Mouse (Mus musculus) olfactory bulb, adult 2 months (tissue): Measurements from ENCODE around the gene Mrtfa.

ENCODE experiments used
- CTCF ChIP-seq: fragments of 200-500 bp; IDR thresholded peaks from 2 replicates; pipeline ENCODE4 v1.5.1; 2012; ENCODE audit warnings: low read depth, mild to moderate bottlenecking, low read length, moderate library complexity; ENCODE audit not compliant: insufficient read depth
- POLR2A ChIP-seq: fragments of 200-500 bp; IDR thresholded peaks from 2 replicates; pipeline ENCODE4 v1.6.1; 2012; ENCODE audit warnings: mild to moderate bottlenecking, low read depth, low read length, moderate library complexity; ENCODE audit not compliant: insufficient read depth

DNA sequence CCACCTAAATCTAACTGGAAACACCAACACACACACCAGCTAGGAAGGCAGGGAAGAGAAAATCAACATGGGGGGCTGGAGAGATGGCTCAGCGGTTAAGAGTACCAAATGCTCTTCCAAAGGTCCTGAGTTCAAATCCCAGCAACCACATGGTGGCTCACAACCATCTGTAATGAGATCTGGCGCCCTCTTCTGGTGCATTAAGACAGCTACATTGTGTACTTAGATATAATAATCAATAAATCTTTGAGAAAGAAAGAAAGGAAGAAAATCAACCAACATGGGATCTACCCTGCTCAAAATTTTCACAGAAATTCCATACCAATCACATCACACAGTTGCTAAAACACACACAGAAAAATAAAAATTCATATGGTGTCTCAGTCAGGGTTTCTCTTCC lies 34.1 kb downstream of the Mrtfa start:
- TF ChIP-seq CTCF (no peak), POLR2A (no peak)
